Mouse (Mus musculus): ENCODE results near the gene Zdhhc24. TPM values are rescaled to one million over a fixed set of nuclear protein-coding genes. Genes with fewer than 3 reads are reported as not detected.
A peak's percentile ranks its signal among the peaks of the same experiment; 100 is the strongest.

Gene Zdhhc24
- polyA plus RNA-seq, 1 experiment from 2014 or later: 22.5 TPM

DNA sequence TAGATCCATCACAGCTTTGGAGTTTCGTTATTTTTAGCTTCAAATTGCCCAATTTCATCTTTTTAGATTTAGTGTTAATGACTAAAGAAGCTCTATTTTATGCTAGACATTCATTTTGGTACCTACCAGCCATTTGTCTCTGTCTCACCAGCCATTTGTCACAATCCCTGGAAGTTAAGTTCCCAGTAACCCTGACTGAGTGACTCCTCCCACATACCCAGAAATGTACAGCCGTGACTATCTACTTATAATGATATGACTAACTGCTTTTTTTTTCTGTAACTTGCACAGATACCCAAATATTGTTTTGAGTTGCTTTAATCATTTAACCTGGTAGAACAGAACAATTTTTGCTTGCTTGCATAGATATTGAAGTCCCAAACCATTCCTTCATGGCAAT lies 32.6 kb upstream of the Zdhhc24 start:
- ATAC-seq: no peak

DNA sequence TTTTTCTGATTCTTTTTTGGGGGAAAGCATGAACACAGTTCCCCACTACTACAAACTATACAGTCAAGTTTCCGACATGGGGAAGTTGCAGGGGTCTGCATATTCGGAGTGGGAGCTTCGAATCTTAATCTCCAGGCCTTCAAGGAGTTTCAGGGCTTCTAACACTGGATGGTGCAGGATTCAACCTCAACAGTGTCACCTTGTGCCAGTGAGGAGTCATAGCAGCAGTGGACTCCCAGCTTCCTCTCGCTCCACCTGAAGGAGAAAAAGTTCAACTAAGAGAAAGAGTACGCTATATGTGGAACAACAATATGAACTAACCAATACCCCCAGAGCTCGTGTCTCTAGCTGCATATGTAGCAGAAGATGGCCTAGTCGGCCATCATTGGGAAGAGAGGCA lies 31.0 kb upstream of the Zdhhc24 start:
- no peak for ATAC-seq
- Histone ChIP-seq H3K9ac (ENCODE audit: low read depth, low read length) (no peak overlapping the region), H3K27me3 (replicated peaks; ENCODE audit: control insufficient read depth, insufficient read depth, low read length) (peaks cover 2% of the 10 kb centered on the region; the same call in 1 of the 2 replicates), H3K4me3 (ENCODE audit: low read length) (no peak overlapping the region), H3K4me2 (ENCODE audit: low read length) (no peak overlapping the region), H3K9me3 (ENCODE audit: control insufficient read depth, low read length) (no peaks in the 10 kb centered on the region), H3K36me3 (ENCODE audit: control insufficient read depth, insufficient read depth, low read length) (no peaks in the 10 kb centered on the region), H3K27ac (ENCODE audit: low read depth, low read length) (no peak overlapping the region), H3K4me1 (ENCODE audit: control insufficient read depth, insufficient read depth, low read depth, low read length) (no peaks in the 10 kb centered on the region)
- WGBS: 40% methylated on average over 7 of the region's 7 CpGs

More for the DNA sequence above, 32.6 kb upstream of the Zdhhc24 start:
- H3K4me1 ChIP-seq (ENCODE audit: control insufficient read depth, insufficient read depth, low read depth, low read length): no peaks in the 10 kb centered on the region
- H3K9me3 ChIP-seq (ENCODE audit: control insufficient read depth, low read length): no peaks in the 10 kb centered on the region
- H3K9ac ChIP-seq (ENCODE audit: low read depth, low read length): no peak overlapping the region
- H3K4me2 ChIP-seq (ENCODE audit: low read length): no peak overlapping the region
- H3K36me3 ChIP-seq (ENCODE audit: control insufficient read depth, insufficient read depth, low read length): no peaks in the 10 kb centered on the region
- no peak overlapping the region for H3K27ac ChIP-seq (ENCODE audit: low read depth, low read length)
- no peak overlapping the region for H3K4me3 ChIP-seq (ENCODE audit: low read length)
- peaks cover 15% of the 10 kb centered on the region for H3K27me3 ChIP-seq (replicated peaks; ENCODE audit: control insufficient read depth, insufficient read depth, low read length)
- WGBS: 71% methylated on average over 2 of the region's 2 CpGs

DNA sequence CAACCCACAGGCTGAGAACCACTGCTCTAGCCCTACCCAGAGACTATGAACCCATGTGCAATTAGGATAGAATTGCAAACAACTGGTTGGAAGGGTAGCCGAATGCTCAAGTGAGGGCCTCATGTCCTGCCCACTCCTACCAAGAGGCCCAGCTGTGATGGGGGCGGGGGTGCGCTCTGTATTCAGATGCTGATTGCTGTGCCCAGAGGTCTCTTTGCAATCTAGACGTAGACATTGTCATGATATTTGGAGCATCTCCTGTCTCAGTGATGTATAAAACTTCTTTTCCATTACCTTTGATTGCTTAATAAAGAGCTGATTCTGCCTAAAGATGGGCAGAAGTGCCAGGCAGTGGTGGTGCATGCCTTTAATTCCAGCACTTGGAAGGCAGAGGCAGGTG lies 28.7 kb upstream of the Zdhhc24 start:
- 54% methylated on average over 4 of the region's 4 CpGs for WGBS
- Histone ChIP-seq H3K27ac (ENCODE audit: low read depth, low read length) (no peak overlapping the region), H3K4me2 (ENCODE audit: low read length) (no peak overlapping the region), H3K4me3 (ENCODE audit: low read length) (no peak overlapping the region), H3K9me3 (ENCODE audit: control insufficient read depth, low read length) (no peaks in the 10 kb centered on the region), H3K27me3 (replicated peaks; ENCODE audit: control insufficient read depth, insufficient read depth, low read length) (peaks cover 2% of the 10 kb centered on the region; the same call in 1 of the 2 replicates), H3K36me3 (ENCODE audit: control insufficient read depth, insufficient read depth, low read length) (no peaks in the 10 kb centered on the region), H3K9ac (ENCODE audit: low read depth, low read length) (no peak overlapping the region), H3K4me1 (ENCODE audit: control insufficient read depth, insufficient read depth, low read depth, low read length) (peaks cover 4% of the 10 kb centered on the region)
- ATAC-seq: no peak

DNA sequence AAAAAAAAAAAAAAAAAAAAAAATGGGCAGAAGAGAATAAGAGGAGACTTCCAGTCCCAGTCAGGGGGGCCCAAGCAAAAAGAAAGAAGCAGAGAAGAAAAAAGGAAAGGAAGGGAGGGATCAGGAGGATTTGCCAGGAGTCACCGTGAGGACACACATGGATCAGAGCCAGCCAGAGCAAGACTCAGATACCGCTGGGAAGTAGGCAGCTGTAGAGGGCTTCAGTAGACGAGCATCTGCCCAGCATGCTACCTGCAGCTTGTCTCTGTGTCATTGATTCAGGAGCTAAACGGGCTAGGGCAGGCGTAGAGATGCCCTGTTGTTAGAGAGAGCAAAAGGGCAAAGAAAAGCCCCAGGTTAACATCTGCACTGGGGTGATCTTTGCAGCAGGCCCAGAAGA lies 28.2 kb upstream of the Zdhhc24 start:
- 34% methylated on average over 5 of the region's 5 CpGs for WGBS
- H3K9me3 ChIP-seq (ENCODE audit: control insufficient read depth, low read length): no peaks in the 10 kb centered on the region
- H3K4me3 ChIP-seq (ENCODE audit: low read length): no peak overlapping the region
- peaks cover 2% of the 10 kb centered on the region; the same call in 1 of the 2 replicates for H3K27me3 ChIP-seq (replicated peaks; ENCODE audit: control insufficient read depth, insufficient read depth, low read length)
- H3K27ac ChIP-seq (ENCODE audit: low read depth, low read length): no peak overlapping the region
- H3K36me3 ChIP-seq (ENCODE audit: control insufficient read depth, insufficient read depth, low read length): no peaks in the 10 kb centered on the region
- no peak for ATAC-seq
- H3K4me2 ChIP-seq (ENCODE audit: low read length): no peak overlapping the region
- peaks cover 4% of the 10 kb centered on the region for H3K4me1 ChIP-seq (ENCODE audit: control insufficient read depth, insufficient read depth, low read depth, low read length)
- H3K9ac ChIP-seq (ENCODE audit: low read depth, low read length): no peak overlapping the region

DNA sequence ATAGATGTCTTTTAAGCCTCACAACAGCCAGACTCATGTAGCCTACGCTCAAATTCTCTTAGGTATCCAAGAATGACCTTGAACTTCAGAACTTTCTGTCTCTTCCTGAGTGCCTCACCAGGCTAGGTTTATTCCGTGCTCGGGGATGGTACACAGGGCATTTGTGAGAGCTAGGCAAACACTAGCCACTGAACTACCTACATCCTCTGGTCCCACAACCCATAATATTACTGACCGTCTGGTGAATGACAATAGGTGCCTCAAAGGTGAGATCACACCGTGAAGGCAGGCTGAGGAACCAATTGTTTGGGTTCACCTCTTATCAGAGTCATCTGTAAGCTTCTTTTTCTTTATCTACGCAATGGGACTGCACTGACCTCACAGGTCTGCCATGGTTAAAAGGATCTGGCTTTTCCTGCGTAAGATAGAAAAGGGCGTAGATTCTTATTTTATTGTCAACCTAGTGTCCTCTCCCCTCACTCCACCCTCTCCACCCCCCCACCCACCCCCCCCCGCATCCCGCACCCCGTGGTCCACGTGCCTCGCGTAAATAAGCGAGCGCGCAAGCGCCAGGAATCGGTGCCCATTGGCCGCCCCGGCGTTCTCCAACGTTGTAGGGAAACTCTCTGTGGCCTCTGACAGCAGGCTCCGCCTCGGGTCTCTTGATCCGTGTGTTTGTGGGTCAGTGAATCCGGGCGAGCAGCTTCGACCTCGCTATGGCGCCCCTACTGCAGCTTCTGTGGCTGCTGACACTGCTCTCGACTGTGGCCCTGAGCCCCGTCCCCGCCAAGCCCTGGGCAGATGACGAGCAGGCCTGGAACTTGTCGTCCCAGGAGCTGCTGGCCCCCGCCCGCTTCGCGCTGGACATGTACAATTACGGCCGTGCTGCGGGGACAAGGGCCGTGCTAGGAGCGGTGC lies 23.7 kb upstream of the Zdhhc24 start, which contains the start of gene Ctsf:
TSS of gene Ctsf (plus strand) at position 579 of the 918 bp plus-strand sequence.
- WGBS: 4% methylated on average over 45 of the region's 45 CpGs
- peak; percentile 95 for ATAC-seq

DNA sequence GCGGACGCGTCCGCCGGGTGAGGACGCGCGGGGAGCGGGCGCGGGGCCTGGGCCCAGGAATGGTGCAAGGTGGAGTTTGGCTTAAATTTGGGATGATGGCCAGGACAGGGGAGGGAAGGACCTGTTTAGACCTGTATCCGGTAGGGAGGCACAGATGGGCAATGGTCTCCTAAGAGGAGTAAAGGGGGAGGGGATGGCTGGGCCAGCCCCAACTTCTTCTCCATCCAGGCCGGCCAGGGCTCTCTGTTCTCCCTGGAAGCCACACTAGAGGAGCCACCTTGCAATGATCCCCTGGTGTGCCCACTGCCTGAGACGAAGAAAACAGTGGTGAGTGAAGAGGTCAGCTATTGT lies 23.0 kb upstream of the Zdhhc24 start:
- 0 out of 2 replicates have a peak, but pooled peaks have one; percentile 64 for ATAC-seq

More for the DNA sequence above, 23.7 kb upstream of the Zdhhc24 start, which contains the start of gene Ctsf:
- peak within 1 kb of the TSS; percentile 64 for H3K4me3 ChIP-seq (ENCODE audit: low read length)
- H3K4me1 ChIP-seq (ENCODE audit: control insufficient read depth, insufficient read depth, low read depth, low read length): peaks cover 12% of the 10 kb centered on the region
- H3K9ac ChIP-seq (ENCODE audit: low read depth, low read length): peak within 1 kb of the TSS; percentile 81
- H3K36me3 ChIP-seq (ENCODE audit: control insufficient read depth, insufficient read depth, low read length): peaks cover 9% of the 10 kb centered on the region; the same call in 1 of the 2 replicates
- peak within 1 kb of the TSS; percentile 96 for H3K4me2 ChIP-seq (ENCODE audit: low read length)
- no peaks in the 10 kb centered on the region for H3K9me3 ChIP-seq (ENCODE audit: control insufficient read depth, low read length)
- 0 out of 2 replicates have a peak within 1 kb of the TSS, but pooled peaks have one; percentile 61 for H3K27ac ChIP-seq (ENCODE audit: low read depth, low read length)
- H3K27me3 ChIP-seq (replicated peaks; ENCODE audit: control insufficient read depth, insufficient read depth, low read length): no peaks in the 10 kb centered on the region

DNA sequence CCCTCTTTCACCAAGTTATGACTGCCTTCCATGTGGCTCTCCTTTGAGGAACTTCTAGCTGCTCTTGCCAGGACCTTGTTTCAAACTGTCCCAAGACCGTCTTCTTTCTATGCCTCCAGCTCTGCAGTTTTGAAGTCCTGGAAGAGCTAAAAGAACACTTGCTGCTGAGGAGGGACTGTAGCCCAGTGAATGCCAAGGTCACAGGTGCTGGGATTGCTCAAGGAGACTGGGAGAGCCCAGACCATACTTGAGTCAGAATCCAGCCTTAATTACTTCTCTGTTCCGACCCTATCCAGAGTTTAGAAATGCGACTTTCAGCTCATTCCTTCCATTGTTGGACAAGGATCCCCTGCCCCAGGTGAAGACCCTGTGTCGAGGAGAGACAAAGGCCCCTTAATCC lies 22.5 kb upstream of the Zdhhc24 start:
- no peaks in the 10 kb centered on the region for H3K9me3 ChIP-seq (ENCODE audit: control insufficient read depth, low read length)
- H3K27me3 ChIP-seq (replicated peaks; ENCODE audit: control insufficient read depth, insufficient read depth, low read length): no peaks in the 10 kb centered on the region
- ATAC-seq: no peak
- H3K4me3 ChIP-seq (ENCODE audit: low read length): peak overlapping the region; percentile 64
- peak overlapping the region; percentile 81 for H3K9ac ChIP-seq (ENCODE audit: low read depth, low read length)
- 72% methylated on average over 4 of the region's 4 CpGs for WGBS
- H3K36me3 ChIP-seq (ENCODE audit: control insufficient read depth, insufficient read depth, low read length): peaks cover 15% of the 10 kb centered on the region; the same call in 1 of the 2 replicates
- H3K4me2 ChIP-seq (ENCODE audit: low read length): peak overlapping the region; percentile 96
- peaks cover 12% of the 10 kb centered on the region for H3K4me1 ChIP-seq (ENCODE audit: control insufficient read depth, insufficient read depth, low read depth, low read length)
- no peak overlapping the region for H3K27ac ChIP-seq (ENCODE audit: low read depth, low read length)

More for the DNA sequence above, 23.0 kb upstream of the Zdhhc24 start:
- WGBS: 2% methylated on average over 14 of the region's 14 CpGs
- no peaks in the 10 kb centered on the region for H3K27me3 ChIP-seq (replicated peaks; ENCODE audit: control insufficient read depth, insufficient read depth, low read length)
- peaks cover 12% of the 10 kb centered on the region; the same call in 1 of the 2 replicates for H3K36me3 ChIP-seq (ENCODE audit: control insufficient read depth, insufficient read depth, low read length)
- no peaks in the 10 kb centered on the region for H3K9me3 ChIP-seq (ENCODE audit: control insufficient read depth, low read length)
- peaks cover 12% of the 10 kb centered on the region for H3K4me1 ChIP-seq (ENCODE audit: control insufficient read depth, insufficient read depth, low read depth, low read length)
- H3K27ac ChIP-seq (ENCODE audit: low read depth, low read length): 0 out of 2 replicates have a peak overlapping the region, but pooled peaks have one; percentile 61
- H3K9ac ChIP-seq (ENCODE audit: low read depth, low read length): peak overlapping the region; percentile 81
- H3K4me2 ChIP-seq (ENCODE audit: low read length): peak overlapping the region; percentile 96
- H3K4me3 ChIP-seq (ENCODE audit: low read length): peak overlapping the region; percentile 64

DNA sequence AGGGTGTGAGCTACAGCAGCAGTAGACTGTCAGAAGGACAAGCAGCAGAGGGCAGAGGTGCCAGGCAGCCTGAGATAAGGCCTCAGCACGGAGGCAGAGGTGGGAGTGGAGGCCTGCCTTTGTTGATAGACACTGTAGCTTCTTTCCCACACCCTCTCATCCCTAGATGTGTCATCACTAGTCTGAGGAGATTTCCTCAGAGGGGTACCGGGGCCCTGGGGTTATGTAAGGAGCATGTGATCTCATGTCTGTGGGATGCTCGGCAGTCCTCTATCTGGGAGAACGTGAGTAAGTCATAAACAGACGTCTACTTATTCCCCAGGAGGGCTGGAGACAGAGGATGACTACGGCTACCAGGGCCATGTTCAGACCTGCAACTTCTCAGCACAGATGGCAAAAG lies 19.4 kb upstream of the Zdhhc24 start:
- Histone ChIP-seq H3K4me1 (ENCODE audit: control insufficient read depth, insufficient read depth, low read depth, low read length) (peaks cover 12% of the 10 kb centered on the region), H3K9ac (ENCODE audit: low read depth, low read length) (no peak overlapping the region)

DNA sequence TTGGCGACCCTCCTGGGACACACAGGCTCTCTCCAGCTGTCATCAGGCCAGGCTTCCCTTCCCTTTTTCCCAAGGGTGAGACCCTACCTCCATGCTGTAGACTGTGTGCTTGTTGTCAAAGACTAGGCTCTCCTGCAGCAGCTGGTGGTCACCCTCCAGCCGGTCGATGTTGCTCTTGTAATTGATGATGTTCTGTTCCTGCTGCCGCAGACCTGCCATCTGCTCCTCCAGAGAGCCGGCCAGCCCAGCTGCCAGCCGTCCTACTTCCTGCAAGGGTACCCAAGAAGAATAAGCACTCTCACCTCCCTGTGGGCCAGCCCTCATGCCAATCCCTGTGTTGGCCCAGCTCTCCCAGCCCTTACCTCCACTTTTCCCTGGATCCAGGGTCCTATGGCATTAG lies 15.4 kb upstream of the Zdhhc24 start:
- Histone ChIP-seq H3K36me3 (ENCODE audit: control insufficient read depth, insufficient read depth, low read length) (peaks cover 10% of the 10 kb centered on the region; the same call in 1 of the 2 replicates), H3K27me3 (replicated peaks; ENCODE audit: control insufficient read depth, insufficient read depth, low read length) (no peaks in the 10 kb centered on the region), H3K4me1 (ENCODE audit: control insufficient read depth, insufficient read depth, low read depth, low read length) (no peaks in the 10 kb centered on the region), H3K4me3 (ENCODE audit: low read length) (no peak overlapping the region), H3K9me3 (ENCODE audit: control insufficient read depth, low read length) (no peaks in the 10 kb centered on the region), H3K27ac (ENCODE audit: low read depth, low read length) (no peak overlapping the region), H3K4me2 (ENCODE audit: low read length) (no peak overlapping the region), H3K9ac (ENCODE audit: low read depth, low read length) (no peak overlapping the region)
- ATAC-seq: no peak
- WGBS: 50% methylated on average over 6 of the region's 6 CpGs

More for the DNA sequence above, 19.4 kb upstream of the Zdhhc24 start:
- no peak overlapping the region for H3K27ac ChIP-seq (ENCODE audit: low read depth, low read length)
- peaks cover 15% of the 10 kb centered on the region; the same call in 1 of the 2 replicates for H3K36me3 ChIP-seq (ENCODE audit: control insufficient read depth, insufficient read depth, low read length)
- ATAC-seq: no peak
- H3K4me2 ChIP-seq (ENCODE audit: low read length): no peak overlapping the region
- no peak overlapping the region for H3K4me3 ChIP-seq (ENCODE audit: low read length)
- no peaks in the 10 kb centered on the region for H3K9me3 ChIP-seq (ENCODE audit: control insufficient read depth, low read length)
- no peaks in the 10 kb centered on the region for H3K27me3 ChIP-seq (replicated peaks; ENCODE audit: control insufficient read depth, insufficient read depth, low read length)
- WGBS: 83% methylated on average over 6 of the region's 6 CpGs

Measured in hindbrain, embryonic 16.5 days (tissue).